Mouse (Mus musculus) G1E (cell line): ENCODE measurements around the gene Hcfc1.

Source experiments
- CTCF ChIP-seq: IDR thresholded peaks from 2 replicates; pipeline ENCODE4 v1.5.1; 2012; ENCODE audit warnings: low read depth, low read length, inconsistent platforms, mixed read lengths
- GATA2 ChIP-seq: IDR thresholded peaks from 2 replicates; pipeline ENCODE4 v1.6.1; 2012; ENCODE audit warnings: low read depth, low read length, inconsistent platforms, borderline replicate concordance

DNA sequence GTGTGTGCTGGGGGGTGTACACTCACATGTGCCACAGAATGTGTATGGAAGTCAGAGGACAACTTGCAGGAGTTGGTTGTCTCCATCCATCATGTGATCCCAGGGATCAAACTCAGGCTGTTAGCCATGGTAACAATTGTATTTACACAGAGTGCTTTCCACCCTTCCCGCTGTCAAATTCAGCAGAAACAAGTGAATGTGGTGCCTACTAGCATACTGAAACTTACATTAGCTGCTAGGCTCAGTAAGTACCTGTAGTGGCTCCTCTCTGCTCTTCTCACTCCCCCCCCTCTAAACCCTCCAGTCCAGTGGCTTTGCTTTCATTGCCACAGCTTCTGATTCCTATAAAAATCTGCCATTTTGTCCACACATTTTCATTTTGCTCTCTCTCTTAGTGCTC, 11.6 kb upstream of the Hcfc1 start:
- no peak for TF ChIP-seq CTCF
- TF ChIP-seq GATA2 = no peak
